Mouse (Mus musculus): ENCODE data around the gene Insyn1.

DNA sequence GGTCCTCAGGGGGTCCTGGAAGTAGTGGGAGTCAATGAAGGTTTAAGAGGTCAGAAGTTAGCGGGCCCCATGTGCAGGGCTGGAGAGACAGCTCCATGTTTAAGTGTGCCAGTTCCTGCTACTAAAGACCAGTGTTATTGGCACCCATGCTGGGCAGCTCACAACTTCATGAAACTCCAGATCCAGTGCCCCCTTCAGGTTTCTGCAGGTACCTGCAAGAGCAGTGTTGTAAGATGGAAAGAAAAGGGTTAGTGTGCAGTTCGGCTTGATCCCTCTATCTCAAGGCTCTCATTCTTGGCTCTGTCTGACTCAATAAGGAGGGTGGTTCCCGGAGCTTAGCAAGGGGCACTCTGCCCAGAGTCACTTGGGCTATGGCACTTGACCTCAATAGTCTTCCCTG is 30.1 kb upstream of the Insyn1 start:
- TF ChIP-seq POLR2A (IDR thresholded peaks at IDR 0.05; ENCODE audit: insufficient read length, low read depth) (no peak), MYOD1 (IDR thresholded peaks at IDR 0.05; ENCODE audit: control insufficient read depth in 1 of 3, insufficient read length in 2 of 3, low read depth in 2 of 3) (no peak), E2F4 (IDR thresholded peaks at IDR 0.05; ENCODE audit: insufficient read depth) (no peak), TCF12 (IDR thresholded peaks at IDR 0.05; ENCODE audit: insufficient read depth, poor library complexity, severe bottlenecking) (no peak), MYOG (IDR thresholded peaks at IDR 0.05; ENCODE audit: control insufficient read depth in 1 of 3, insufficient read depth in 1 of 3, insufficient read length in 2 of 3, low read depth in 2 of 3) (no peak), POLR2AphosphoS2 (IDR thresholded peaks at IDR 0.05; ENCODE audit: insufficient read length, low read depth) (no peak)

All from myocyte (in vitro differentiated cells).